Mouse (Mus musculus) erythroblast, embryonic 14.5 days (primary cell): ENCODE data around the gene Tspan31.

Experiments
- GATA1 ChIP-seq: IDR thresholded peaks from 2 replicates; pipeline ENCODE4 v1.6.1; 2012; ENCODE audit warnings: low read length, inconsistent platforms, mixed read lengths
- TAL1 ChIP-seq: IDR thresholded peaks from 3 replicates; pipeline ENCODE4 v1.6.1; 2012; ENCODE audit warnings: low read length, inconsistent platforms, mixed read lengths

DNA sequence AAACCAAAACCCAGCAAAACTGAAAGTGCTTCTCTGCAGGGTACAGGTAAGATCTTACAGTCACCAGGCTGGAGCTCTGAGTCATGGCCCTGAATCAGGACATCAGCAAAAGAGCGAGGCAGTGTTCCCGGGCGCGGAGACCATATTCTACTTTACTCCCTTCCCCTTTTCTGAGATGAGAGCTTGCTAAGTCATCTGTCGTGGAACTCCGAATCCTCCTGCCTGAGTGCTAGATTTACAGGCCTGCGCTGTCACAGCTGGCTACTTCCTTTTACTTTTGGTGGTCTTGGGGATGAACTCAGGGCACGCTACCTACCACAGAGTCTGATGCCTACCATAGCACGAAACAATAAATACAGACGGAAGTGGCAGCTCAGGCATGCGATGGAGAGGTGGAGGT, 44.3 kb upstream of the Tspan31 start:
- TF ChIP-seq TAL1 (no peak), GATA1 (no peak)
